Mouse (Mus musculus) fat pad, adult 2 months (tissue): ENCODE measurements around the gene Shank1.

Experiments used
- DNase-seq: peaks from one replicate; pipeline ENCODE4 v3.0.0-alpha.2; 2011; ENCODE audit warnings: low read depth, low spot score; ENCODE audit errors: extremely low read depth

The Shank1 gene

GRCm38 (mm10) chr7:44337121-44337849 is 27.2 kb downstream of the Shank1 start:
- no peak for DNase-seq

GRCm38 (mm10) chr7:44340226-44340625 is 30.2 kb downstream of the Shank1 start:
- DNase-seq, result no peak

GRCm38 (mm10) chr7:44341119-44341518 is 31.1 kb downstream of the Shank1 start:
- no peak for DNase-seq

- no peak for DNase-seq
Observed at GRCm38 (mm10) chr7:44341714-44342113, 31.7 kb downstream of the Shank1 start.

- no peak for DNase-seq
Observed at GRCm38 (mm10) chr7:44343459-44344015, 33.5 kb downstream of the Shank1 start.

- no peak for DNase-seq
Observed at GRCm38 (mm10) chr7:44344622-44345021, 34.6 kb downstream of the Shank1 start.

GRCm38 (mm10) chr7:44349043-44349442 is 39.0 kb downstream of the Shank1 start:
- no peak for DNase-seq

- no peak for DNase-seq
Observed at GRCm38 (mm10) chr7:44350957-44351711, 41.1 kb downstream of the Shank1 start.

- DNase-seq, result no peak
Observed at GRCm38 (mm10) chr7:44351881-44352749, 42.1 kb downstream of the Shank1 start.

- DNase-seq, result no peak
Observed at GRCm38 (mm10) chr7:44352750-44353600, 42.9 kb downstream of the Shank1 start.

- DNase-seq, result no peak
Observed at GRCm38 (mm10) chr7:44353601-44354340, 43.7 kb downstream of the Shank1 start.

GRCm38 (mm10) chr7:44355411-44355810 is 45.4 kb downstream of the Shank1 start:
- DNase-seq, result no peak

GRCm38 (mm10) chr7:44356590-44357481 is 46.8 kb downstream of the Shank1 start:
- DNase-seq, result no peak

- DNase-seq, result no peak
Observed at GRCm38 (mm10) chr7:44357531-44357930, 47.5 kb downstream of the Shank1 start.

- DNase-seq, result no peak
Observed at GRCm38 (mm10) chr7:44358012-44358411, 48.0 kb downstream of the Shank1 start.

- DNase-seq, result no peak
Observed at GRCm38 (mm10) chr7:44358886-44359654, 49.0 kb downstream of the Shank1 start.

GRCm38 (mm10) chr7:44359908-44360672 is 50.0 kb downstream of the Shank1 start:
- DNase-seq, result peak; percentile 16
